Mouse (Mus musculus) R1 (cell line): ENCODE results near the gene Smtnl2.
A peak's percentile ranks its signal among the peaks of the same experiment; 100 is the strongest.
"Not testable (repeated sequence)": the region's sequence is repeated elsewhere in the genome, so short reads cannot be mapped to it uniquely, and the experiment has no call there.

Experiments
- DNase-seq: peaks from one replicate; pipeline ENCODE4 v3.0.0-alpha.2; 2018; ENCODE audit warnings: low read depth, low spot score

Gene Smtnl2

GRCm38 (mm10) chr11:72361385-72362346, 49.8 kb downstream of the Smtnl2 start:
- DNase-seq = peak; percentile 95

GRCm38 (mm10) chr11:72354971-72355728, 56.4 kb downstream of the Smtnl2 start:
- DNase-seq = peak; percentile 87

- DNase-seq = peak; percentile 45
Observed at GRCm38 (mm10) chr11:72353186-72353585, 58.3 kb downstream of the Smtnl2 start.

- DNase-seq = peak; percentile 27
Observed at GRCm38 (mm10) chr11:72352272-72352671, 59.2 kb downstream of the Smtnl2 start.

- no peak for DNase-seq
Observed at GRCm38 (mm10) chr11:72349652-72350051, 61.9 kb downstream of the Smtnl2 start.

- peak; percentile 19 for DNase-seq
Observed at GRCm38 (mm10) chr11:72349016-72349415, 62.5 kb downstream of the Smtnl2 start.

- DNase-seq = peak; percentile 24
Observed at GRCm38 (mm10) chr11:72348563-72348962, 63.0 kb downstream of the Smtnl2 start.

- no peak for DNase-seq
Observed at GRCm38 (mm10) chr11:72344486-72344885, 67.0 kb downstream of the Smtnl2 start.

- peak; percentile 80 for DNase-seq
Observed at GRCm38 (mm10) chr11:72343904-72344303, 67.6 kb downstream of the Smtnl2 start.

GRCm38 (mm10) chr11:72343238-72343625, 68.3 kb downstream of the Smtnl2 start:
- DNase-seq = not testable (repeated sequence)

GRCm38 (mm10) chr11:72342549-72343237, 68.8 kb downstream of the Smtnl2 start:
- DNase-seq = peak; percentile 91

- DNase-seq = no peak
Observed at GRCm38 (mm10) chr11:72339716-72340115, 71.8 kb downstream of the Smtnl2 start.
